Mouse (Mus musculus) forebrain, embryonic 16.5 days (tissue): ENCODE data around the gene Chrd. TPM values are rescaled to one million over a fixed set of nuclear protein-coding genes. Genes with fewer than 3 reads are reported as not detected.

Source experiments
- ATAC-seq: fragments of 200-750 bp; cut with Nextera tagmentation; 2 replicates; pipeline ENCODE4 v1.8.0; 2017; ENCODE audit warnings: mild to moderate bottlenecking, moderate library complexity
- H3K27ac ChIP-seq: fragments of 300-500 bp; sonication (generic); 2 replicates; pipeline ENCODE4 v1.5.1; 2014; ENCODE audit warnings: low read length, control low read depth
- H3K27me3 ChIP-seq: fragments of 300-500 bp; sonication (generic); replicated peaks from 2 replicates; pipeline ENCODE4 v1.6.1; 2014; ENCODE audit warnings: low read length; ENCODE audit not compliant: control insufficient read depth, insufficient read depth
- H3K36me3 ChIP-seq: fragments of 300-500 bp; sonication (generic); 2 replicates; pipeline ENCODE4 v1.6.1; 2014; ENCODE audit not compliant: control insufficient read depth, insufficient read depth
- H3K4me1 ChIP-seq: fragments of 300-500 bp; sonication (generic); replicated peaks from 2 replicates; pipeline ENCODE4 v1.6.1; 2014; ENCODE audit warnings: low read length; ENCODE audit not compliant: control insufficient read depth, insufficient read depth
- H3K4me2 ChIP-seq: fragments of 300-500 bp; sonication (generic); 2 replicates; pipeline ENCODE4 v1.6.1; 2014; ENCODE audit warnings: mild to moderate bottlenecking, low read length, control low read depth
- H3K4me3 ChIP-seq: fragments of 300-500 bp; sonication (generic); replicated peaks from 2 replicates; pipeline ENCODE4 v1.5.1; 2014; ENCODE audit warnings: mild to moderate bottlenecking, low read length, control low read depth
- H3K9ac ChIP-seq: fragments of 300-500 bp; sonication (generic); replicated peaks from 2 replicates; pipeline ENCODE4 v1.6.1; 2014; ENCODE audit warnings: low read depth, low read length, control low read depth
- H3K9me3 ChIP-seq: fragments of 300-500 bp; sonication (generic); 2 replicates; pipeline ENCODE4 v1.6.1; 2016; ENCODE audit warnings: low read length; ENCODE audit not compliant: control insufficient read depth
- WGBS: fragments of 180-500 bp; shearing (Covaris S2); extraction: QIAGEN DNeasy Blood & Tissue Kit; methylation state at CpG from one replicate; pipeline ENCODE4 v1.1.7; 2014; 5-methylcytosine and 5-hydroxymethylcytosine counted together
- polyA plus RNA-seq: library from polyadenylated mRNA; unstranded; fragments of >200 nt; fragmentation: Nextera tagmentation; extraction: Ambion mirVana; gene quantifications from 2 replicates; pipeline ENCODE4 v1.2.1, GENCODE M21; 2015

The Chrd gene
- 4.2 and 4.4 TPM in 2 replicates for polyA plus RNA-seq

GRCm38 (mm10) chr16:20732925-20733730 is at the start of gene Chrd:
TSS of gene Chrd (plus strand) at chr16:20733127.
- Histone ChIP-seq H3K4me2 (peak within 1 kb of the TSS; percentile 78), H3K9me3 (no peaks in the 10 kb centered on the region), H3K9ac (peak within 1 kb of the TSS; percentile 70), H3K4me3 (peak within 1 kb of the TSS; percentile 56), H3K27ac (no peak within 1 kb of the TSS; the same call in 1 of the 2 replicates), H3K27me3 (peaks cover 17% of the 10 kb centered on the region), H3K4me1 (peaks cover 15% of the 10 kb centered on the region), H3K36me3 (no peaks in the 10 kb centered on the region)
- peak; percentile 84 for ATAC-seq
- 0% methylated on average over 60 of the region's 70 CpGs for whole genome bisulfite sequencing

- Histone ChIP-seq H3K9me3 (no peaks in the 10 kb centered on the region), H3K9ac (no peak overlapping the region), H3K4me3 (no peak overlapping the region), H3K4me2 (no peak overlapping the region), H3K27ac (no peak overlapping the region), H3K36me3 (peaks cover 50% of the 10 kb centered on the region), H3K4me1 (peaks cover 25% of the 10 kb centered on the region), H3K27me3 (no peaks in the 10 kb centered on the region)
- WGBS = 93% methylated on average over 3 of the region's 3 CpGs
- no peak for ATAC-seq
Observed at GRCm38 (mm10) chr16:20690774-20691173, 42.2 kb upstream of the Chrd start.

- H3K27me3 ChIP-seq = no peaks in the 10 kb centered on the region
- H3K4me3 ChIP-seq = no peak overlapping the region
- H3K27ac ChIP-seq = no peak overlapping the region
- H3K4me1 ChIP-seq = peaks cover 31% of the 10 kb centered on the region
- H3K4me2 ChIP-seq = no peak overlapping the region
- H3K9me3 ChIP-seq = no peaks in the 10 kb centered on the region
- ATAC-seq = no peak
- H3K36me3 ChIP-seq = peaks cover 41% of the 10 kb centered on the region
- H3K9ac ChIP-seq = no peak overlapping the region
- WGBS = 75% methylated on average over 1 of the region's 1 CpGs
Observed at GRCm38 (mm10) chr16:20691617-20692016, 41.3 kb upstream of the Chrd start.

- 54% methylated on average over 16 of the region's 16 CpGs for WGBS
- Histone ChIP-seq H3K4me1 (peaks cover 33% of the 10 kb centered on the region), H3K27ac (peak overlapping the region; percentile 97), H3K36me3 (peaks cover 34% of the 10 kb centered on the region), H3K27me3 (no peaks in the 10 kb centered on the region), H3K4me2 (peak overlapping the region; percentile 82), H3K4me3 (peak overlapping the region; percentile 79; the same call in 1 of the 2 replicates), H3K9ac (peak overlapping the region; percentile 92; the same call in 1 of the 2 replicates), H3K9me3 (no peaks in the 10 kb centered on the region)
- no peak for ATAC-seq
Observed at GRCm38 (mm10) chr16:20692241-20692965, 40.5 kb upstream of the Chrd start.

- Histone ChIP-seq H3K9ac (peak within 1 kb of the TSS; percentile 92), H3K27ac (peak within 1 kb of the TSS; percentile 97), H3K36me3 (peaks cover 29% of the 10 kb centered on the region), H3K4me3 (peak within 1 kb of the TSS; percentile 79), H3K4me1 (peaks cover 33% of the 10 kb centered on the region), H3K27me3 (no peaks in the 10 kb centered on the region), H3K9me3 (no peaks in the 10 kb centered on the region), H3K4me2 (peak within 1 kb of the TSS; percentile 82)
- whole genome bisulfite sequencing = under 1% methylated on average over 37 of the region's 37 CpGs
- ATAC-seq = peak; percentile 94
Observed at GRCm38 (mm10) chr16:20693111-20693701, 39.7 kb upstream of the Chrd start, which contains the start of gene Fam131a. TSS of gene Fam131a (plus strand) at chr16:20693241.

GRCm38 (mm10) chr16:20694781-20695180 is 38.1 kb upstream of the Chrd start:
- no peaks in the 10 kb centered on the region for H3K27me3 ChIP-seq
- no peak for ATAC-seq
- peak overlapping the region; percentile 50 for H3K4me3 ChIP-seq
- peak overlapping the region; percentile 79 for H3K4me2 ChIP-seq
- peak overlapping the region; percentile 86 for H3K27ac ChIP-seq
- H3K4me1 ChIP-seq = peaks cover 33% of the 10 kb centered on the region
- H3K36me3 ChIP-seq = peaks cover 21% of the 10 kb centered on the region
- WGBS = 57% methylated on average over 8 of the region's 8 CpGs
- H3K9me3 ChIP-seq = no peaks in the 10 kb centered on the region
- H3K9ac ChIP-seq = 0 out of 2 replicates have a peak overlapping the region, but pooled peaks have one; percentile 4

GRCm38 (mm10) chr16:20695622-20696323 is 37.2 kb upstream of the Chrd start:
- under 1% methylated on average over 46 of the region's 46 CpGs for WGBS
- Histone ChIP-seq H3K4me1 (peaks cover 33% of the 10 kb centered on the region), H3K27me3 (no peaks in the 10 kb centered on the region), H3K9ac (peak overlapping the region; percentile 70), H3K4me2 (peak overlapping the region; percentile 79), H3K36me3 (peaks cover 13% of the 10 kb centered on the region), H3K9me3 (no peaks in the 10 kb centered on the region), H3K27ac (peak overlapping the region; percentile 86), H3K4me3 (peak overlapping the region; percentile 50)
- peak; percentile 77 for ATAC-seq

- WGBS = 83% methylated on average over 5 of the region's 5 CpGs
- Histone ChIP-seq H3K36me3 (peaks cover 9% of the 10 kb centered on the region; the same call in 1 of the 2 replicates), H3K9ac (no peak overlapping the region), H3K4me1 (peaks cover 32% of the 10 kb centered on the region), H3K9me3 (no peaks in the 10 kb centered on the region), H3K27me3 (no peaks in the 10 kb centered on the region), H3K4me3 (no peak overlapping the region), H3K27ac (no peak overlapping the region), H3K4me2 (no peak overlapping the region)
- ATAC-seq = no peak
Observed at GRCm38 (mm10) chr16:20699266-20699665, 33.7 kb upstream of the Chrd start.
